Mouse (Mus musculus) liver, embryonic 11.5 days (tissue): Measurements from ENCODE around the gene Myh6. TPM values are rescaled to one million over a fixed set of nuclear protein-coding genes. Genes with fewer than 3 reads are reported as not detected.

ENCODE experiments used
- ATAC-seq: fragments of 200-750 bp; cut with Nextera tagmentation; replicated peaks from 2 replicates; pipeline ENCODE4 v1.8.0; 2017; ENCODE audit warnings: moderate number of reproducible peaks, mild to moderate bottlenecking, moderate TSS enrichment, moderate library complexity; ENCODE audit not compliant: low FRiP score
- DNase-seq: peaks from one replicate; pipeline ENCODE4 v3.0.0-alpha.2; 2017; ENCODE audit warnings: low spot score
- H3K27ac ChIP-seq: fragments of 300-500 bp; sonication (generic); 2 replicates; pipeline ENCODE4 v1.5.1; 2014; ENCODE audit warnings: mild to moderate bottlenecking, low read depth, low read length, control low read depth
- H3K27me3 ChIP-seq: fragments of 300-500 bp; sonication (generic); replicated peaks from 2 replicates; pipeline ENCODE4 v1.6.1; 2014; ENCODE audit warnings: low read length, mixed read lengths; ENCODE audit not compliant: control insufficient read depth, insufficient read depth
- H3K36me3 ChIP-seq: fragments of 300-500 bp; sonication (generic); 2 replicates; pipeline ENCODE4 v1.6.1; 2014; ENCODE audit warnings: mild to moderate bottlenecking, low read length, moderate library complexity, mixed read lengths; ENCODE audit not compliant: control insufficient read depth, insufficient read depth
- H3K4me1 ChIP-seq: fragments of 300-500 bp; sonication (generic); replicated peaks from 2 replicates; pipeline ENCODE4 v1.6.1; 2014; ENCODE audit warnings: low read length, mixed read lengths; ENCODE audit not compliant: control insufficient read depth, insufficient read depth
- H3K4me2 ChIP-seq: fragments of 300-500 bp; sonication (generic); 2 replicates; pipeline ENCODE4 v1.6.1; 2014; ENCODE audit warnings: mild to moderate bottlenecking, control low read depth, moderate library complexity
- H3K4me3 ChIP-seq: fragments of 300-500 bp; sonication (generic); 2 replicates; pipeline ENCODE4 v1.5.1; 2014; ENCODE audit warnings: low read depth, low read length, control low read depth
- H3K9ac ChIP-seq: fragments of 300-500 bp; sonication (generic); 2 replicates; pipeline ENCODE4 v1.6.1; 2014; ENCODE audit warnings: low read depth, low read length, control low read depth
- H3K9me3 ChIP-seq: fragments of 300-500 bp; sonication (generic); 2 replicates; pipeline ENCODE4 v1.6.1; 2016; ENCODE audit warnings: low read length, inconsistent platforms, mixed read lengths; ENCODE audit not compliant: control insufficient read depth
- WGBS: fragments of 180-500 bp; shearing (Covaris S2); extraction: QIAGEN DNeasy Blood & Tissue Kit; methylation state at CpG from one replicate; pipeline ENCODE4 v1.1.7; 2014; 5-methylcytosine and 5-hydroxymethylcytosine counted together
- polyA plus RNA-seq: library from polyadenylated mRNA; unstranded; fragments of >200 nt; fragmentation: Nextera tagmentation; extraction: Ambion mirVana; gene quantifications from 2 replicates; pipeline ENCODE4 v1.2.1, GENCODE M21; 2014

Gene Myh6
- polyA plus RNA-seq, 1 experiment from 2014 or later, result 43.0 TPM

GRCm38 (mm10) chr14:54925349-54926342 is 41.1 kb downstream of the Myh6 start, which contains the start of gene Efs:
Efs (minus strand) TSS chr14:54926126.
- peak; percentile 54 for DNase-seq
- peak within 1 kb of the TSS; percentile 65 for H3K9ac ChIP-seq
- peaks cover 46% of the 10 kb centered on the region for H3K27me3 ChIP-seq

GRCm38 (mm10) chr14:54924641-54925348 is 41.9 kb downstream of the Myh6 start:
- peaks cover 4% of the 10 kb centered on the region; the same call in 1 of the 2 replicates for H3K9me3 ChIP-seq
- peak; percentile 47 for DNase-seq
- H3K36me3 ChIP-seq, result no peaks in the 10 kb centered on the region
- peak; percentile 81 for ATAC-seq
- H3K4me2 ChIP-seq, result peak overlapping the region; percentile 81
- WGBS, result 36% methylated on average over 7 of the region's 7 CpGs
- H3K27ac ChIP-seq, result peak overlapping the region; percentile 73; the same call in 1 of the 2 replicates
- peak overlapping the region; percentile 65 for H3K9ac ChIP-seq
- H3K27me3 ChIP-seq, result peaks cover 46% of the 10 kb centered on the region
- peaks cover 3% of the 10 kb centered on the region; the same call in 1 of the 2 replicates for H3K4me1 ChIP-seq
- H3K4me3 ChIP-seq, result peak overlapping the region; percentile 51

More at GRCm38 (mm10) chr14:54925349-54926342, 41.1 kb downstream of the Myh6 start, which contains the start of gene Efs:
- WGBS, result 5% methylated on average over 56 of the region's 57 CpGs
- no peaks in the 10 kb centered on the region for H3K36me3 ChIP-seq
- H3K4me2 ChIP-seq, result peak within 1 kb of the TSS; percentile 81
- ATAC-seq, result peak; percentile 35
- H3K4me1 ChIP-seq, result peaks cover 3% of the 10 kb centered on the region; the same call in 1 of the 2 replicates
- peak within 1 kb of the TSS; percentile 51 for H3K4me3 ChIP-seq
- H3K27ac ChIP-seq, result peak within 1 kb of the TSS; percentile 73
- peaks cover 4% of the 10 kb centered on the region; the same call in 1 of the 2 replicates for H3K9me3 ChIP-seq

- Histone ChIP-seq H3K9ac (no peak overlapping the region), H3K4me1 (no peaks in the 10 kb centered on the region; the same call in 1 of the 2 replicates), H3K4me3 (no peak overlapping the region), H3K9me3 (peaks cover 4% of the 10 kb centered on the region; the same call in 1 of the 2 replicates), H3K27me3 (peaks cover 6% of the 10 kb centered on the region), H3K27ac (no peak overlapping the region), H3K36me3 (no peaks in the 10 kb centered on the region; the same call in 1 of the 2 replicates), H3K4me2 (no peak overlapping the region)
- WGBS, result 85% methylated on average over 16 of the region's 16 CpGs
- no peak for ATAC-seq
- DNase-seq, result no peak
Observed at GRCm38 (mm10) chr14:54920076-54920685, 46.5 kb downstream of the Myh6 start.

- H3K9me3 ChIP-seq, result no peaks in the 10 kb centered on the region
- WGBS, result 21% methylated on average over 10 of the region's 10 CpGs
- peak overlapping the region; percentile 75 for H3K4me3 ChIP-seq
- H3K36me3 ChIP-seq, result no peaks in the 10 kb centered on the region; the same call in 1 of the 2 replicates
- peak overlapping the region; percentile 92 for H3K4me2 ChIP-seq
- peak overlapping the region; percentile 61; the same call in 1 of the 2 replicates for H3K9ac ChIP-seq
- H3K4me1 ChIP-seq, result peaks cover 4% of the 10 kb centered on the region; the same call in 1 of the 2 replicates
- peaks cover 34% of the 10 kb centered on the region for H3K27me3 ChIP-seq
- no peak for DNase-seq
- H3K27ac ChIP-seq, result no peak overlapping the region
- ATAC-seq, result no peak
Observed at GRCm38 (mm10) chr14:54913343-54913742, 53.4 kb downstream of the Myh6 start.

GRCm38 (mm10) chr14:54912886-54913285 is 53.8 kb downstream of the Myh6 start, which contains the start of gene Slc22a17:
Slc22a17 (minus strand) TSS chr14:54913132.
- WGBS, result under 1% methylated on average over 28 of the region's 28 CpGs
- Histone ChIP-seq H3K36me3 (peaks cover 2% of the 10 kb centered on the region; the same call in 1 of the 2 replicates), H3K9me3 (no peaks in the 10 kb centered on the region), H3K4me1 (peaks cover 4% of the 10 kb centered on the region; the same call in 1 of the 2 replicates), H3K9ac (peak within 1 kb of the TSS; percentile 61), H3K4me2 (peak within 1 kb of the TSS; percentile 92), H3K4me3 (peak within 1 kb of the TSS; percentile 75), H3K27ac (no peak within 1 kb of the TSS), H3K27me3 (peaks cover 34% of the 10 kb centered on the region)
- ATAC-seq (peak; percentile 53; the same call in 1 of the 2 replicates), DNase-seq (peak; percentile 67)

- WGBS, result 4% methylated on average over 68 of the region's 69 CpGs
- H3K4me2 ChIP-seq, result peak overlapping the region; percentile 92
- peaks cover 4% of the 10 kb centered on the region; the same call in 1 of the 2 replicates for H3K4me1 ChIP-seq
- no peak for DNase-seq
- no peak overlapping the region for H3K27ac ChIP-seq
- H3K9me3 ChIP-seq, result no peaks in the 10 kb centered on the region
- H3K27me3 ChIP-seq, result peaks cover 34% of the 10 kb centered on the region
- peaks cover 3% of the 10 kb centered on the region; the same call in 1 of the 2 replicates for H3K36me3 ChIP-seq
- H3K4me3 ChIP-seq, result peak overlapping the region; percentile 75
- peak; percentile 29; the same call in 1 of the 2 replicates for ATAC-seq
- peak overlapping the region; percentile 61 for H3K9ac ChIP-seq
Observed at GRCm38 (mm10) chr14:54912109-54912850, 54.4 kb downstream of the Myh6 start.

- H3K9me3 ChIP-seq, result no peaks in the 10 kb centered on the region
- no peak overlapping the region for H3K27ac ChIP-seq
- no peak for ATAC-seq
- H3K4me3 ChIP-seq, result no peak overlapping the region
- peaks cover 7% of the 10 kb centered on the region; the same call in 1 of the 2 replicates for H3K36me3 ChIP-seq
- peaks cover 4% of the 10 kb centered on the region; the same call in 1 of the 2 replicates for H3K4me1 ChIP-seq
- 53% methylated on average over 7 of the region's 7 CpGs for WGBS
- no peak overlapping the region for H3K4me2 ChIP-seq
- H3K27me3 ChIP-seq, result peaks cover 29% of the 10 kb centered on the region
- H3K9ac ChIP-seq, result no peak overlapping the region
- no peak for DNase-seq
Observed at GRCm38 (mm10) chr14:54908682-54909081, 58.0 kb downstream of the Myh6 start.
